Comparison of ENCODE assay signal across 10 mouse cellular contexts in genomic region chr5:96803091-96803490, GRCm38 (mm10). TPM values are rescaled to one million over a fixed set of nuclear protein-coding genes. Genes with fewer than 3 reads are reported as not detected.
DNase-seq lines count a peak whose midpoint lies in the region; ATAC-seq lines count a peak whose summit lies in the region.
"Had no signal": no experiment of that assay in that cellular context is flagged by ENCODE, and none has a peak within 500 bp of the region (broad histone marks: within the 10 kb centered on the region; RNA-seq: fewer than 3 reads in every experiment).

No protein-coding gene starts in this region.

- peaks cover 17% of the 10 kb centered on the region for H3K4me1 ChIP-seq in heart, embryonic 11.5 days (ENCODE audit: control insufficient read depth, insufficient read depth, low read length)
- H3K4me1 ChIP-seq in neural tube, embryonic 15.5 days: no peaks in the 10 kb centered on the region; the same call in 1 of the 2 replicates

- no peak for ATAC-seq in heart, embryonic 11.5 days (replicated peaks; ENCODE audit: insufficient number of reproducible peaks, low FRiP score, low TSS enrichment)
- ATAC-seq in neural tube, embryonic 15.5 days (ENCODE audit: low FRiP score): no peak
- no peak for ATAC-seq in monocyte, adult 5-6 weeks (replicated peaks; ENCODE audit: insufficient number of reproducible peaks, low FRiP score, low TSS enrichment, poor library complexity, severe bottlenecking)
- ATAC-seq: hindbrain, embryonic 16.5 days had no signal

- H3K27ac ChIP-seq in heart, embryonic 11.5 days (ENCODE audit: low read depth, low read length): peak overlapping the region; percentile 35; the same call in 1 of the 2 replicates
- no peak overlapping the region for H3K27ac ChIP-seq in neural tube, embryonic 15.5 days (replicated peaks)
- H3K27ac ChIP-seq: liver, embryonic 15.5 days had no signal

- DNase-seq in adrenal gland, adult 2 months: peak; percentile 24
- DNase-seq in adrenal gland, adult 18-20 months (ENCODE audit: low spot score in 2 of 2): no peak
- peak; percentile 49 for DNase-seq in R1 (ENCODE audit: low read depth, low spot score)
- peak; percentile 34 to 50 for DNase-seq in kidney, postnatal 36 days
- DNase-seq in thymus, postnatal 4 days: no peak

- H3K4me2 ChIP-seq in heart, embryonic 11.5 days: no peak overlapping the region
- no peak overlapping the region for H3K4me2 ChIP-seq in neural tube, embryonic 15.5 days
- H3K4me2 ChIP-seq: liver, embryonic 15.5 days had no signal

- no peaks in the 10 kb centered on the region for H3K27me3 ChIP-seq in heart, embryonic 11.5 days (ENCODE audit: control insufficient read depth, insufficient read depth, low read length)
- H3K27me3 ChIP-seq in neural tube, embryonic 15.5 days (replicated peaks): no peaks in the 10 kb centered on the region
- H3K27me3 ChIP-seq: liver, embryonic 15.5 days had no signal

- no peaks in the 10 kb centered on the region for H3K9me3 ChIP-seq in heart, embryonic 11.5 days (replicated peaks; ENCODE audit: control insufficient read depth, low read length)
- H3K9me3 ChIP-seq in neural tube, embryonic 15.5 days (replicated peaks): no peaks in the 10 kb centered on the region
- H3K9me3 ChIP-seq: liver, embryonic 15.5 days had no signal

- H3K4me3 ChIP-seq in heart, embryonic 11.5 days (ENCODE audit: low read depth, low read length): no peak overlapping the region
- H3K4me3 ChIP-seq in neural tube, embryonic 15.5 days (replicated peaks): no peak overlapping the region
- H3K4me3 ChIP-seq: liver, embryonic 15.5 days had no signal

- 35% methylated on average over 3 of the region's 3 CpGs for WGBS in heart, embryonic 11.5 days (ENCODE audit: insufficient replicate concordance)
- 62% methylated on average over 3 of the region's 3 CpGs for WGBS in neural tube, embryonic 15.5 days

- H3K9ac ChIP-seq in heart, embryonic 11.5 days (ENCODE audit: low read depth, low read length): no peak overlapping the region
- H3K9ac ChIP-seq in neural tube, embryonic 15.5 days (replicated peaks): no peak overlapping the region
- H3K9ac ChIP-seq: liver, embryonic 15.5 days had no signal

- H3K36me3 ChIP-seq in heart, embryonic 11.5 days (ENCODE audit: control insufficient read depth, insufficient read depth, low read length): no peaks in the 10 kb centered on the region
- no peaks in the 10 kb centered on the region for H3K36me3 ChIP-seq in neural tube, embryonic 15.5 days
- H3K36me3 ChIP-seq: liver, embryonic 15.5 days had no signal

RNA-seq across cellular contexts. Expression of gene Anxa3, which starts 10.0 kb away (rescaled TPM):
- total RNA-seq in adrenal gland, adult 2 months (2021): 10 to 100 TPM; 14.8 to 22.9 TPM
- polyA plus RNA-seq in adrenal gland, adult 2 months (2012; rRNA removed): 2.1 and 2.3 TPM in 2 replicates
- total RNA-seq in adrenal gland, adult 18-20 months (2021): 10 to 100 TPM; 15.8 to 26.3 TPM
- 62.9 and 63.0 TPM in 2 replicates for polyA plus RNA-seq in heart, embryonic 11.5 days (2014; fragmentation: Nextera tagmentation; extraction: Ambion mirVana)
- 26.7 and 28.2 TPM in 2 replicates for polyA plus RNA-seq in neural tube, embryonic 15.5 days (2015; fragmentation: Nextera tagmentation; extraction: Ambion mirVana)
- 9.9 to 17.1 TPM (median 16.4 TPM) in 3 replicates for total RNA-seq in monocyte, adult 5-6 weeks (2017)

Comparison
In these comparisons a context has a peak if more than half of its experiments do, and no peak if none do; other contexts are left out.
1. DNase-seq: peak in adrenal gland, adult 2 months (single experiment), R1 (single experiment) and kidney, postnatal 36 days (2 of 2); none in adrenal gland, adult 18-20 months (0 of 2) and thymus, postnatal 4 days (single experiment).